Mouse (Mus musculus) hindbrain, embryonic 11.5 days (tissue): ENCODE results near the gene Ap5b1. TPM values are rescaled to one million over a fixed set of nuclear protein-coding genes. Genes with fewer than 3 reads are reported as not detected.

Experiments used
- ATAC-seq: fragments of 200-750 bp; cut with Nextera tagmentation; 2 replicates; pipeline ENCODE4 v1.8.0; 2017; ENCODE audit warnings: mild to moderate bottlenecking, moderate TSS enrichment, moderate library complexity; ENCODE audit not compliant: low FRiP score
- DNase-seq: peaks from one replicate; pipeline ENCODE4 v3.0.0-alpha.2; 2015; ENCODE audit warnings: low spot score
- H3K27ac ChIP-seq: fragments of 300-500 bp; sonication (generic); 2 replicates; pipeline ENCODE4 v1.5.1; 2014; ENCODE audit warnings: mild to moderate bottlenecking, low read depth, low read length
- H3K27me3 ChIP-seq: fragments of 300-500 bp; sonication (generic); 2 replicates; pipeline ENCODE4 v1.6.1; 2014; ENCODE audit warnings: mild to moderate bottlenecking, low read length, moderate library complexity, mixed read lengths; ENCODE audit not compliant: control insufficient read depth, insufficient read depth
- H3K36me3 ChIP-seq: fragments of 300-500 bp; sonication (generic); 2 replicates; pipeline ENCODE4 v1.6.1; 2014; ENCODE audit warnings: mild to moderate bottlenecking, low read length, moderate library complexity, mixed read lengths; ENCODE audit not compliant: control insufficient read depth, insufficient read depth
- H3K4me1 ChIP-seq: fragments of 300-500 bp; sonication (generic); replicated peaks from 2 replicates; pipeline ENCODE4 v1.6.1; 2014; ENCODE audit warnings: low read length, mixed read lengths; ENCODE audit not compliant: control insufficient read depth, insufficient read depth
- H3K4me2 ChIP-seq: fragments of 300-500 bp; sonication (generic); replicated peaks from 2 replicates; pipeline ENCODE4 v1.6.1; 2014; ENCODE audit warnings: mild to moderate bottlenecking, low read depth, low read length
- H3K4me3 ChIP-seq: fragments of 300-500 bp; sonication (generic); 2 replicates; pipeline ENCODE4 v1.5.1; 2014; ENCODE audit warnings: low read depth, low read length
- H3K9ac ChIP-seq: fragments of 300-500 bp; sonication (generic); 2 replicates; pipeline ENCODE4 v1.6.1; 2014; ENCODE audit warnings: low read depth, low read length
- H3K9me3 ChIP-seq: fragments of 300-500 bp; sonication (generic); 2 replicates; pipeline ENCODE4 v1.6.1; 2016; ENCODE audit warnings: low read length; ENCODE audit not compliant: control insufficient read depth
- WGBS: fragments of 180-500 bp; shearing (Covaris S2); extraction: QIAGEN DNeasy Blood & Tissue Kit; methylation state at CpG from one replicate; pipeline ENCODE4 v1.1.7; 2014; 5-methylcytosine and 5-hydroxymethylcytosine counted together
- polyA plus RNA-seq: library from polyadenylated mRNA; unstranded; fragments of >200 nt; fragmentation: Nextera tagmentation; extraction: Ambion mirVana; gene quantifications from 2 replicates; pipeline ENCODE4 v1.2.1, GENCODE M21; 2014

Gene Ap5b1
- polyA plus RNA-seq, 1 experiment from 2014 or later, result 1.4 TPM

DNA sequence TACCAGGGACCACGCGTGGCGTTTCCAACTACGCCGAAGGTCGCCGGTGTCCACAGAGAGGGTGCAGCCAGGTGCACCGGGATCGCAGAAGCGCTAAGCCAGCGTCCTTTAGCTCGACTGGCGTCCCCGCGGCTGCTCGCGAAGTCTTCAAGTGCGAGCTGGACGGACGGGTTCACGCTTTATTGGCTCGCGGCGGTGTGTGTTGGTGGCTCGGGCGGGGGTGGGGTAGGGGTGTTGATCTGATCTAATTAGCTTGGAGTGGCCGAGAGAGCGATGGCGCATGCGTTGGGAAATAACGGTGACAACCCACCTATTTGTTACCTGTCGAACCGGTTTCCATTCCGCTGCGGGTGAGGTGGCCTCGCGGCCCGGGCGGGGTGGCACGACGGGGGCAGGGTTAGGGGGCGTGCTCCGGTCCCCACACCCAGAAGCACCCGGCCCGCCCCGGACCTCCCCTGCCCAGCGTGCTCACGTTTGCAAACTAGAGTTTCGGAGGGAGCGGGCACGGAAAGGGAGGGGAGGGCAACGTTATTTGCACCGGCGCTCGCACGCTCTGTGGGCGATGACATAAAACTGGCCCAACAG is 7.3 kb upstream of the Ap5b1 start, which contains the start of gene Ovol1:
Gene Ovol1 (minus strand): TSS at position 190 of the 585 bp plus-strand sequence.
- 1% methylated on average over 56 of the region's 57 CpGs for WGBS
- Histone ChIP-seq H3K9me3 (no peaks in the 10 kb centered on the region), H3K4me2 (peak within 1 kb of the TSS; percentile 46), H3K4me1 (0 out of 2 replicates have a peak, but pooled peaks cover 5% of the 10 kb centered on the region), H3K4me3 (peak within 1 kb of the TSS; percentile 23), H3K27ac (no peak within 1 kb of the TSS), H3K36me3 (no peaks in the 10 kb centered on the region), H3K9ac (no peak within 1 kb of the TSS), H3K27me3 (peaks cover 71% of the 10 kb centered on the region)
- DNase-seq (peak; percentile 53), ATAC-seq (no peak)

- no peak overlapping the region for H3K27ac ChIP-seq
- H3K9ac ChIP-seq, result no peak overlapping the region
- no peak overlapping the region for H3K4me2 ChIP-seq
- 0 out of 2 replicates have a peak, but pooled peaks cover 5% of the 10 kb centered on the region for H3K4me1 ChIP-seq
- H3K4me3 ChIP-seq, result peak overlapping the region; percentile 23; the same call in 1 of the 2 replicates
- peaks cover 78% of the 10 kb centered on the region for H3K27me3 ChIP-seq
- no peaks in the 10 kb centered on the region for H3K36me3 ChIP-seq
- no peaks in the 10 kb centered on the region for H3K9me3 ChIP-seq
- DNase-seq (peak; percentile 26), ATAC-seq (no peak)
- 14% methylated on average over 10 of the region's 10 CpGs for WGBS
Observed at GRCm38 (mm10) chr19:5561252-5561790, 6.5 kb upstream of the Ap5b1 start.

DNA sequence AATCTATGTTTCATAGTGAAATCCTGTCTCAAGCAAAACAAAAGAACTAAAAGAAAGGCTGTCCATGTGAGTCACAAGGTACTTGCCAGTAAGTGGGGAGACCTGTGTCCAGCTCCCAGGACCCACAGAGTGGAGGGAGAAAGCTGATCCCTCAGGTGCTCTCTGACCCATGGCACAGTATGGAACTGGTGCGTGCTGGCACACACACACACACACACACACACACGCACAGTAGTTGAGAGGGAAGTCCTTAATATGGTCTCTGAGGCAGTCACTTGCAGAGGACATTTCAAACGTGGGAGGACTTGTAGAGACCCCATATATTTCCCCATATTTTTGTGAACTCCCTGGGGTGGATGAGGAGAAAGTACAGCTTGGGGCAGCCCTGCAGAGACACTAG is 5.9 kb upstream of the Ap5b1 start:
- Histone ChIP-seq H3K27me3 (peaks cover 78% of the 10 kb centered on the region), H3K4me2 (no peak overlapping the region), H3K4me1 (0 out of 2 replicates have a peak, but pooled peaks cover 5% of the 10 kb centered on the region), H3K9ac (no peak overlapping the region), H3K9me3 (no peaks in the 10 kb centered on the region), H3K4me3 (no peak overlapping the region), H3K36me3 (no peaks in the 10 kb centered on the region), H3K27ac (no peak overlapping the region)
- peak; percentile 22 for DNase-seq
- ATAC-seq, result no peak
- 51% methylated on average over 3 of the region's 3 CpGs for WGBS

- Histone ChIP-seq H3K9ac (no peak overlapping the region), H3K27ac (no peak overlapping the region), H3K4me1 (0 out of 2 replicates have a peak, but pooled peaks cover 5% of the 10 kb centered on the region), H3K36me3 (no peaks in the 10 kb centered on the region), H3K27me3 (peaks cover 74% of the 10 kb centered on the region), H3K4me2 (no peak overlapping the region), H3K9me3 (no peaks in the 10 kb centered on the region), H3K4me3 (no peak overlapping the region)
- DNase-seq (no peak), ATAC-seq (no peak)
- 86% methylated on average over 10 of the region's 10 CpGs for WGBS
Observed at GRCm38 (mm10) chr19:5562776-5563175, 5.0 kb upstream of the Ap5b1 start.

GRCm38 (mm10) chr19:5566316-5566715 is 1.5 kb upstream of the Ap5b1 start:
- H3K9ac ChIP-seq, result no peak overlapping the region
- 59% methylated on average over 5 of the region's 5 CpGs for WGBS
- no peak overlapping the region; the same call in 1 of the 2 replicates for H3K4me3 ChIP-seq
- no peak overlapping the region for H3K27ac ChIP-seq
- H3K4me1 ChIP-seq, result peaks cover 2% of the 10 kb centered on the region
- no peaks in the 10 kb centered on the region for H3K36me3 ChIP-seq
- DNase-seq, result no peak
- ATAC-seq, result no peak
- H3K9me3 ChIP-seq, result no peaks in the 10 kb centered on the region
- no peak overlapping the region for H3K4me2 ChIP-seq
- H3K27me3 ChIP-seq, result peaks cover 38% of the 10 kb centered on the region

GRCm38 (mm10) chr19:5567180-5567533 is 668 bp upstream of the Ap5b1 start:
- no peaks in the 10 kb centered on the region for H3K9me3 ChIP-seq
- peak overlapping the region; percentile 64 for H3K4me3 ChIP-seq
- ATAC-seq (peak; percentile 41), DNase-seq (no peak)
- H3K36me3 ChIP-seq, result no peaks in the 10 kb centered on the region
- 4% methylated on average over 25 of the region's 26 CpGs for WGBS
- H3K4me2 ChIP-seq, result peak overlapping the region; percentile 80
- peaks cover 30% of the 10 kb centered on the region for H3K27me3 ChIP-seq
- H3K27ac ChIP-seq, result peak overlapping the region; percentile 78
- H3K4me1 ChIP-seq, result peaks cover 2% of the 10 kb centered on the region
- H3K9ac ChIP-seq, result peak overlapping the region; percentile 83

DNA sequence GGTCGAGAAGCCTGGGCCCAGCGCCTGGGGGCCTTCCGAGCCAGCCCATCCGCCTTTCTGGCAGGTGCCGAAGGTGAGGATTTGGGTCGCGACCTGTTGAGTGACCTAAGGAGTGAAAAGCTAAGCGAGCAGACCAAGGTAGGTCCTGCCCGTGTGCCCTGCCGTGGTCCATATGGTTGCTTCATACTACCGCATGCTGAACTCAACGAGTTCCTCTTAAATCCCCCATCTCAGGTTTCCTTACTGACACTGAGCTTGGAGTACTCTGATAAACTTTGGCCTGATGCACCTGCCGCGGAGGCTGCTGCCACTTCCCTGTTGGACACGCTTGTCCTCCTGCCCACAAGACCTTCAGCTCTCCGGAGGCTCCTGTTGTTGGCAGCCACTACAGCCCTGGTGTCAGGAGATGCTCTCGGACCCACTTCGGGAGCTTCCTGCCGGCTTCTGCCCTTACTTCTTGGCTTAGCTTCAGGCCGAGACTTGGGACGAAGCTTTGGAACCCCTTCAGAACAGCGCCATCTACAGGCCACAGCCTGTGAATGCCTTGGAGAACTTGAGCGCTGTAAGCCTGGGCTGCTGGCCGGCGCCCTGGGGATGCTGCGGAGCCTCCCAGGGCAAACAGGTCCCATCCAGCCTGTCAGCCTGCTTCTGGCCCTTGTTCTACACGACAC is 780 bp downstream of the Ap5b1 start:
- Histone ChIP-seq H3K27ac (no peak overlapping the region), H3K4me1 (peaks cover 2% of the 10 kb centered on the region), H3K4me2 (peak overlapping the region; percentile 80), H3K27me3 (peaks cover 19% of the 10 kb centered on the region), H3K36me3 (no peaks in the 10 kb centered on the region), H3K4me3 (peak overlapping the region; percentile 64), H3K9ac (peak overlapping the region; percentile 83; the same call in 1 of the 2 replicates), H3K9me3 (no peaks in the 10 kb centered on the region)
- ATAC-seq (peak; percentile 30), DNase-seq (peak; percentile 94)
- WGBS, result 10% methylated on average over 27 of the region's 27 CpGs

- DNase-seq (no peak), ATAC-seq (no peak)
- H3K9me3 ChIP-seq, result no peaks in the 10 kb centered on the region
- H3K27ac ChIP-seq, result no peak overlapping the region
- no peak overlapping the region for H3K9ac ChIP-seq
- H3K27me3 ChIP-seq, result peaks cover 14% of the 10 kb centered on the region
- WGBS, result 96% methylated on average over 9 of the region's 10 CpGs
- no peaks in the 10 kb centered on the region for H3K36me3 ChIP-seq
- no peak overlapping the region for H3K4me2 ChIP-seq
- no peak overlapping the region for H3K4me3 ChIP-seq
- H3K4me1 ChIP-seq, result peaks cover 2% of the 10 kb centered on the region
Observed at GRCm38 (mm10) chr19:5569521-5569920, 1.7 kb downstream of the Ap5b1 start.
